Mouse (Mus musculus): ENCODE data around the gene Map1s.

Gene Map1s

DNA sequence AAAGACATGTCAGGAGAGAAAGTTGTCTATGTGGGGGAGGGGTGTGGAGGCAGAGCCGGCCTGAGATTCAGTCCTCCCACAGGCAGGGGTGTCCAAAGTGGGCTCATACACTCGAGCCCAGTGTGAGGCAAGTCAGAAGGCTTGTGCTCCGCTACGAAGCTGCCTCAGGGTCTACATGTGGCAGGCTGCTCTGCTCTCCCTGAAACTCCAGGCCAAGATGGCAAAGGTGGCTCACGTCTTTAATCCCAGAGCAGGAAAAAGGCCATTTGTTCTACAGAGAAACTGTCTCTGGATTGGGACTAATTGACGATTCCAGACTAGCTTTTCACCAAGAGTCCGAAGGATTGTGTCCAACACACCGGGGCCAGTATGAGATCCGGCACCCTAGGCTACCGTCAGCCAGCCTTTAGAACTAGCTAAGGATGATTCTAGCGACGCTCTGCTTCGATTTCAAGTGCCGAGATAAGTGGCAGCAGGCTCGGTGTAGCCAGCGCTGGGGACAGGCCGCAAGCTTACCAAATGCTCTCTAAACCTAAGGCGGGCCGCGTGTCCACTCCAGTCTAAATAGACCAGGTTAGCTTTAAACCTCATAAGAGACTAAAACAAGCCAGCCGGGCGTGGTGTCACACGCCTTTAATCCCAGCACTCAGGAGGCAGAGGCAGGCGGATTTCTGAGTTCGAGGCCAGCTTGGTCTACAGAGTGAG, 9.3 kb upstream of the Map1s start:
- in situ Hi-C loops (cut with MboI; ENCODE audit: unreplicated experiment in 2 of 2) = loop anchor here (5.0 to 25.0 kb wide), 4 partner anchors 308 to 766 kb away; partner anchors contain the start of genes Ankle1 (in 2 of the 2), Unc13a (in 2 of the 2) and Ocel1 (in 1 of the 2)

DNA sequence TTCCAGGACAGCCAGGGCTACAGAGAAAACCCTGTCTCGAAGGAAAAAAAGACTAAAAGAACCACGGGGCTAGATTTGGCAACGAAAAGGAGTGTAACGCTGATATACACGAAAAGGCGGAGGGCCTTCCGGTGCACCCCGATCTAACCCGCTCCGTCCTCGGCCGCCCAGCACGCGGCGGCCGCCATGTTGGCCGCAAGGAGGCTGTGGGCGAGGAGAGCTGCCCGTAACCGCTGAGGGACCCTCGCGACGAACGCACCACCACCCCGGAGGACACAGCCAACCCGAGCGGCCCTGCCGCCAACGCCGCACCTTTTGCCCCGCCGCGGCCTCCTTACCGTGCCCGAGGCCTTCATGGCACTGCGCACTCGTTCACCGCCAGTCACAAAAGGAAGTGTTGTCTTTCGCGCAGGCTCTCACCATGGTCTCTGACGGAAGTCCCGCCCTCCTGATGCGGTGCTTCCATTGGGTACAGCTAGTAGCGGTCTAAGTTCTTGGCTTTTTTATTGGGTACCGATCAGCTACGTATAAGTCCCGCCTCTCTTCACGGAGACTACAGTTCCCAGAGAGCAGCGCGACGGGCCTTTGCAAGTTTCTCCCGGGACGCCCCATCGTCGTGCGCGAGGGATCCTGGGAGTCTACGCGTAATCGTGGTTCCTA, 8.6 kb upstream of the Map1s start, which contains the start of gene Rpl18a:
Gene Rpl18a (minus strand): TSS at position 392 of the 660 bp plus-strand sequence.
- in situ Hi-C loops (cut with MboI; ENCODE audit: unreplicated experiment in 2 of 2) = loop anchor here (5.0 to 25.0 kb wide), 4 partner anchors 308 to 765 kb away; partner anchors contain the start of genes Ankle1 (in 2 of the 2), Unc13a (in 2 of the 2) and Ocel1 (in 1 of the 2)

DNA sequence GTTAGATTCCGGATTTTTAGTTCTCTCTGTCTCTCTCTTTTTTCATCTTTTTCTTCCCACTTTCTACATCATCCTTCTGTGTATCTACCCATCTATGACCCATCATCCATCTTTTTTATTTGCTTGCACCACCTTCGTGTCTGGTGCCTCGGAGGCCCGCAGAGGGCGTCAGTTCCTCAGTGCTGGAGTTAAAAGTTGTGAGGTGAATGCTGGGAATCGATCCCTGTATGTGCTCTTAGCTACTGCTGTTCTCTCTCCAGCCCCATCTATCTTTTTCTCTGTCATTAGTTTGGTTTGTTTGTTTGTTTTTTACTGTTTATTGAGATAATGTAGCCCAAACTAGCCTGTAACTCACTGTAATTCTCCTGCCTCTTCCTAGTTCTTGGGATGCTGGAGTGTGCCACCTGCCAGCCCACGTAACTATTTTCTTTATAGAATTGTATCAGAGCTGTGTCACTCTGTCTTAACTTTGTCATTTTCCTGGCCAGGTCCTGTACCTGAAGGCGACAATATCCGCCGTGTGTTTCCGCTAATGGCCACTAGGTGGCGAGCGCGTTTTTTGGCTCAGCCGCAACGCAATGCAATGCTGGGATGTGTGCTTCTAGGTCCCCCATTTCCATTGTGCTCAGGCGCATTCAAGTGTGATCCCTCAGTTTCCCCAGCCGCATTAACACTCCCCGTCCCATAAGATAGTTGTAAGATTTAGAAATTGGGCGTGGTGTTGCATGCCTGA, 7.9 kb upstream of the Map1s start:
- in situ Hi-C loops (cut with MboI; ENCODE audit: unreplicated experiment in 2 of 2) = loop anchor here (5.0 to 25.0 kb wide), 4 partner anchors 307 to 764 kb away; partner anchors contain the start of genes Ankle1 (in 2 of the 2), Unc13a (in 2 of the 2) and Ocel1 (in 1 of the 2)

DNA sequence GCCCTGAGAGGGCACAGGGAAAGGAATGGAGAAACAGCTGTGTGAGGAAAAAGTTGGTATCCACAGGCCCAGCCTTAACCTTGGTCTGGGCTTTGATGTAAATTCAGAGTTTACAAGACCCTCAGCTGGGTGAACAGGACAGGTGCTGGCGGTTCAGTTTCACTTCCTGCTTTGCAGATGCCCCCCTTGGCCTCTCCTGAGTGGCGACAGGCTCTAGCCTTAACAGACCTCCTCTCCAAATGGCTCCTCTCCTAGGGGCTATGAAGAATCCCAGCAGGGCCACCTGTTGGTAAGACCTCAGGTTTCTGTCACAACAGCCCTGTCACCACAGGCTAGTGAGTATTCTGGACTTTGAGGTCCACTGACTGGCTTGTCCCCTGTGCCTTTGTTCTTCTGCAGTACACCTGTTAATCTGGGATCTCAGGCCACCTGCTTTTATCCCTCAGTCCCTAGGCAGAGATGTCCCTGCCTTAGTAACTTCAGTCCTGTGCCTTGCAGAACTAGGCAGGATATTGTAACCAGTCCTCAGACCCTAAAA, 7.0 kb upstream of the Map1s start:
- in situ Hi-C loops (cut with MboI; ENCODE audit: unreplicated experiment in 2 of 2) = loop anchor here (5.0 to 25.0 kb wide), 4 partner anchors 306 to 764 kb away; partner anchors contain the start of genes Ankle1 (in 2 of the 2), Unc13a (in 2 of the 2) and Ocel1 (in 1 of the 2)

DNA sequence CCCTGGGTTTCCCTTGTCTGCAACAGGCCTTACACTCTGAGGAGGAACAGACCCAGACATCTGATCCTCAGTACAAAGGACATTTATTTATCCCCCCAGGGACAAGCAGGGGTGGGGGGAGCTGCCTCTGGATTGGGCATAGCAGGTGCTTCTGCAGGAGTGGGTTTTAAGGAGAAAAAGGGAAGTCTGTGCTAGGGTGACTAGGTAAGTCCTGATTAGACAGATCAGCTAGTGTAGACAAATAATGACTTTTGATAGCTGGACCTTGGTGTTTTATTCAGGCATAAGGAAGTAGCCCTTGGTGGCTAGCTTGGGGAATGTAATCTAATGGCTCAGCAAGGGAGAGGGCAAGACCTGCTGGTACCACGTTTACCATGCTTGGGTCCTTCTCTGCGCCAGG, 6.5 kb upstream of the Map1s start:
- in situ Hi-C loops (cut with MboI; ENCODE audit: unreplicated experiment in 2 of 2) = loop anchor here (5.0 to 25.0 kb wide), 4 partner anchors 306 to 763 kb away; partner anchors contain the start of genes Ankle1 (in 2 of the 2), Unc13a (in 2 of the 2) and Ocel1 (in 1 of the 2)

DNA sequence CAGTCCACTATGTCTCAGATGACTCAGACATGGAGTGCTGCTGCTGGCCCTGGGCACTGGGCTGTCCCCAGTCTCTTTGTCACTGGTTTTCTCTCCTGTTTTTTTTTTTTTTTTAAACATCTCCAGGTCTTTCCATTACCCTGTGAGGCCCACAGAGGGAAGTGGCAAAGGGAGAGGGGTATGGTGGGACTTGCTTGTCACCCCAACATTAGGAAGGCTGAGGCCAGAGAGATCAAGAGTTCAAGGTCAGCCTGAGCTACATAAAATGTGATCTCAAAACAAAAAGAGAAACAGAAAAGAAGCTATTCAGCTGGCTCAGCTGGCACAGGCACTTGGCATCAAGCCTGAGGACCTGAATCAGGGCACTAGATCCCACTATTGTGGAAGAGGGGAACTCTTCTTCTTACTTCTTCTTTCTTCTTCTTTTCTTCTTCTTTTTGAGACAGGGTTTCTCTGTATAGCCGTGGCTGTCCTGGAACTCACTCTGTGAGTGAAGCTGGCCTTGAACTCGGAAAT, 4.8 kb upstream of the Map1s start:
- in situ Hi-C loops (cut with MboI; ENCODE audit: unreplicated experiment in 2 of 2) = loop anchor here in 1 of 2 experiments (25.0 kb wide), 1 partner anchor 311 kb away; no protein-coding TSS in a partner anchor

DNA sequence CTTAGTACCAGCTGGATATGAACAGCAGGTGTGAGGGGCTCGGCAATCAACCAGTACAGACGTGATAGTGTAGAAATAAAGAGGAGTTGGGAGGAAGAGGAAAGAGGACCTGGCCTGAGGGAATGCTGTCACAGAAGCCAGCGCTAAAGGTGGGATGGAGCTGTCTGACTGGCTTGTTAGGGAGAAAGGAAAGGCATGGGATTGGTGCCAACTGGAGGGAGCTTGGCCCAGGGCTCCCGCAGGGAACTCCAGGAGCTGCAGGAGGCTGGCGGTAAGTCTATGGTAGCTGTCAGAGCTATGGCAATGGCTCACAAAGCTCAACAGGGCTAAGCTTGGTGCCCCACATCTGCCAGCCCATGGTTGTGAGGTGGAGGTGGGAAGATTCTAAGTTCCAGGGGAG, 3.5 kb upstream of the Map1s start:
- in situ Hi-C loops (cut with MboI; ENCODE audit: unreplicated experiment in 2 of 2) = loop anchor here in 1 of 2 experiments (25.0 kb wide), 1 partner anchor 310 kb away; no protein-coding TSS in a partner anchor

DNA sequence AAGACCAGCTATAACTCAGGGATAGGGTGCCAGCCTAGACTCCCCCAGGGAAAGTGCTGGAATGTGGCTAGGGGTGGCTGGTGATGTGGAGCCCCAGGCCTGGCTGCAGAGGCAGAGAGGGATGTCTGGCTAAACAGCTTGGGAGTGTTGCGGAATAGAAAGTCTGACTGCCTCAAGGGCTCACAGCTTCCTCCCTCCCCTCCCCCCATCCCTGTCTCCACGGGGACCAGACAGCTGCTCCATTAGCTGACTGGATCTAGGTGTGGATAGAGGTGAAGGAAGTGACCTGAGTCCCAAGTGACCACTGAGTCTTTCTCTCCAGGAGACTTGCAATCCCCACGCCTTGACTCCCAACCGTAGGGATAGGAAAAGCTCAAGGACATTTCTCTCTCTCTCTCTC, 2.6 kb upstream of the Map1s start:
- in situ Hi-C loops (cut with MboI; ENCODE audit: unreplicated experiment in 2 of 2) = loop anchor here in 1 of 2 experiments (25.0 kb wide), 1 partner anchor 309 kb away; no protein-coding TSS in a partner anchor

DNA sequence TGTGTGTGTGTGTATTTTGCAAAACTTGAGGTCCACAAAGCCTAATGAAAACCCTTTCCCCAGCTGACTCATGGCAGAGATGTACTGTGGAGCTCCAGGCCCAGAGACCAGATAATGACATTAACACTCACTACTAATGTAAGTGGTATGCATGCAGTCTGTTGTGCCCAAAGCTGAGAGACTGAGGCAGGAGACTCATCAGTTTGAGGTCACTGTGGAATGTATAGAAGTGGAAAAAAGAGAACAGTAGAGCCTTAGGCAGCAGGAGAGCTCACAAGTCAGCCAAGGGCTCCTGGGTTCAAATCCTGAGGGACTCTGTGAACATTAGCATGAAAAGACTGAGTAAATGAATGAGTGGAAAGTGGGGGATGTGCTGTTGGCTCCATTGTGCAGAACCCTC, 2.1 kb upstream of the Map1s start:
- in situ Hi-C loops (cut with MboI; ENCODE audit: unreplicated experiment in 2 of 2) = loop anchor here in 1 of 2 experiments (25.0 kb wide), 1 partner anchor 309 kb away; no protein-coding TSS in a partner anchor

DNA sequence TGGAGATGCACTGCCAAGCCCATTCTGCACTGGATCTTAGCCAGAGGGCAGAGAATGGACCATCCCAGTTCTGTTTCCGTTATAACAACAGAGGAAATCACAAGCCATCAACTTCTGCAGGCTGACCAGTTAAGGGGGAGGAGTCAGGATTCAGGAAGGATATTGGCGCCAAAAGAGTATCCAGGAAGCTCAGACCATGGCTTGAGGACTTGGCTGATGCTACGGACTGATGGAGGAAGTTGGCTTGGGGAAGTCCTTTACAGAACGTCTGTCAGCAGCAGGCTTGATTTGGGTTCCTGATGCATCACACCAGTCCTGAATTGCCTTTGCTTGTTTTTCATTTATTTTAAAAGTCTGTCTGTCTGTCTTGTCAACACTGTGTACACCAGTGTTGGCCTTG, 1.2 kb upstream of the Map1s start:
- in situ Hi-C loops (cut with MboI; ENCODE audit: unreplicated experiment in 2 of 2) = loop anchor here in 1 of 2 experiments (25.0 kb wide), 1 partner anchor 308 kb away; no protein-coding TSS in a partner anchor

DNA sequence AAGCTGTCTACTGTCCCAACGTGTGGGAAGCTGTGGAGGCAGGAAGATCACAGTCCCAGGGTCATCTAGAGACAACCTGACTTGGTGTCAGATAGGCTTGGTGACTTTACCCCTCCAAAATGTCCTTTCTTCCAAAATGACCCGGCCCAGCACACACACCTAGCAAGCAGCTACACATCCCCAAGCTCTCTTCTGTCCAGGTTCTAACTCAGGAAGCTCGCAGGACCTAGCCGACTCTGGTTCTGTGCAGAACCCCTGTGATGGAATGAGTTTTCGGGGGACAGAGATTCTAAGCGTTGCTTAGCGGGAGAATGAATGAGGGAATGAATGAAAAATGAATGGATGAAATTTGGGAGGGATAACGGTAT, 285 bp upstream of the Map1s start:
- in situ Hi-C loops (cut with MboI; ENCODE audit: unreplicated experiment in 2 of 2) = loop anchor here in 1 of 2 experiments (25.0 kb wide), 1 partner anchor 307 kb away; no protein-coding TSS in a partner anchor

DNA sequence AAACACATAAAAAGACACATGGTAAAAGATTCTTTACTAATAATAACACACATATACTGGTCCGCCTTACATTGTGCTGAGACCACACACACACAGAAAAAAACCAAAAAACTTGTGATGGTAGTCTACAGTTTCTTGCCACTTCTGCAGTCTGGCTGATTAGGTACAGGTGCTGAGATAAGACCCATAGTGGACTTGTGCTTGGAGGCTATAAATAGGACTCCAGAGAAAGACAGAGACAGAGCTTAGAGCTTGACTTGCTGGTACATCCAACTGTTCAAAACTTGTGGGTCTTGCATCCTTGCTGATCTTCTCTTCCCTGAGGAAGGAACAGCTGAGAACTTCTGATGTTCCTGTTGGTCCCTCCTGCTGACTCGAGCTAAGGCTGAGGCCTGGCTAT, 1.8 kb downstream of the Map1s start:
- in situ Hi-C loops (cut with MboI; ENCODE audit: unreplicated experiment in 2 of 2) = loop anchor here in 1 of 2 experiments (25.0 kb wide), 1 partner anchor 305 kb away; no protein-coding TSS in a partner anchor

DNA sequence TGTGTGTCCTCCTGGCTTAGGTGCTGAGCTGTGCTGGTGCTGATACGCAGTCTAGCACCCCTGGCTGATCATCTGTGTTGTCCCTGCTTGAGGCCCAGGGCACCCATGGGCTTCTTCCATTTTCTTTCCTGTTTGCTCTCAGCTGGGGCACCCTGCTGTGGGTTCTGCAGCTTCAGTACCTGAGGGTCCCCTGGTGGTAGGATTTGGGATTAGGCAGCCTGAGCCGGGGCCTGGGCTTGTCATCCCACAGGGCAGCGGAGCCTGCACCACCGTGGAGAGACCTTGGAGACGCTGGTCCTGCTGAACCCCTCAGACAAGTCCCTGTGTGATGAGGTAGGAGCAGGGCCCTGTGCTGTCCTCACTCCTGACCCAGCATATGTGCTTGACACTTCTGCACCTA, 5.9 kb downstream of the Map1s start:
- in situ Hi-C loops (cut with MboI; ENCODE audit: unreplicated experiment in 2 of 2) = loop anchor here in 1 of 2 experiments (25.0 kb wide), 1 partner anchor 301 kb away; no protein-coding TSS in a partner anchor

DNA sequence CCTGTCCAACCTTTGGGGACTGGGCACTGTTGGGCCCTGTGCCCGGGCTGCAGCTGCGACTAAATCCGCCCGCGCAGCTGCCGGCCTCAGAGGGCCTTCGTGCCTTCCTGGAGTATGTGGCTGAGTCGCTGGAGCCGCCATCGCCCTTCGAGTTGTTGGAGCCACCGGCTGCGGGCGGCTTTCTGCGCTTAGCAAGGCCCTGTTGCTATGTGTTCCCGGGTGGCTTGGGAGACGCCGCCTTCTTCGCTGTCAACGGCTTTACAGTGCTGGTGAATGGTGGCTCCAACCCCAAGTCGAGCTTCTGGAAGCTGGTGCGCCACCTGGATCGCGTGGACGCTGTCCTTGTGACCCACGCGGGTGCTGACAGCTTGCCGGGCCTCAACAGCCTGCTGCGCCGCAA, 7.2 kb downstream of the Map1s start:
- in situ Hi-C loops (cut with MboI; ENCODE audit: unreplicated experiment in 2 of 2) = loop anchor here in 1 of 2 experiments (25.0 kb wide), 1 partner anchor 299 kb away; no protein-coding TSS in a partner anchor

DNA sequence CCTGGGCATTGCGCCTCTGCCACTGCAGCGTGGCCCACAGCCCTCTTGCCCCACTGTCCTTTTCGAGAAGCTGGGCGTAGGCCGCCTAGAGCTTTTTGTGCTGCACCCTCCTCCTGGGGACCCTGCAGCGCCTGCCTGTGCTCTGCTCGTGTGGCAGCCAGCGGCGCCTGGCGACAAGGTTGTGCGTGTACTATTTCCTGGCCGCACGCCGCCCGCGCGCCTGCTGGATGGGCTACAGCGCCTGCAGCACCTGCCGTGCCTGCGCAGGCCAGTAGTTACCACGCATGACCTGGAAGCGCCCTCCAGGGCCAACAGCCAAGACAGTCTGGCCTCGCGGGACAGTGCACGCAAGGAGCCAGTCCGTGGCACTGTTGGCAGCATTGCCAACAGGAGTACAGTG, 7.8 kb downstream of the Map1s start:
- in situ Hi-C loops (cut with MboI; ENCODE audit: unreplicated experiment in 2 of 2) = loop anchor here in 1 of 2 experiments (25.0 kb wide), 1 partner anchor 299 kb away; no protein-coding TSS in a partner anchor

DNA sequence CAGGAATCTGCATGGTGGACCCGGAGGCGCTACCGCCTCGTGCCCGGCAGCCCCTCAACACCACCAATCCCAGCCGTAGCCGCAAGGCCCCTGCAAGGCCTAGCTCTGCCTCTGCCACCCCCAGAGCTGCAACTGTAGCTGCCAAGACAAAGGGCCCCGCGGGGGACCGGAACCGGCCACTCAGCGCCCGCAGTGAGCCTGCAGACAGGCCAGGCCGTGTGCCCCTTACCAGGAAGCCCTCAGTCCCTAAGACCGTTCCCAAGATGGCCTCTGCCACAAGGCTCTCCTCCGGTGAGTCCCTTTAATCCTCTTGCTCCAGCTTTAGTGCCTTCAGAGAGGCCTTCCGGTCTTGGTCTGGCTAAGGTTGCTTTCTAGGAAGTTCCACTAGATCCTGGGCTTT, 9.0 kb downstream of the Map1s start:
- in situ Hi-C loops (cut with MboI; ENCODE audit: unreplicated experiment in 2 of 2) = loop anchor here in 1 of 2 experiments (25.0 kb wide), 1 partner anchor 298 kb away; no protein-coding TSS in a partner anchor

DNA sequence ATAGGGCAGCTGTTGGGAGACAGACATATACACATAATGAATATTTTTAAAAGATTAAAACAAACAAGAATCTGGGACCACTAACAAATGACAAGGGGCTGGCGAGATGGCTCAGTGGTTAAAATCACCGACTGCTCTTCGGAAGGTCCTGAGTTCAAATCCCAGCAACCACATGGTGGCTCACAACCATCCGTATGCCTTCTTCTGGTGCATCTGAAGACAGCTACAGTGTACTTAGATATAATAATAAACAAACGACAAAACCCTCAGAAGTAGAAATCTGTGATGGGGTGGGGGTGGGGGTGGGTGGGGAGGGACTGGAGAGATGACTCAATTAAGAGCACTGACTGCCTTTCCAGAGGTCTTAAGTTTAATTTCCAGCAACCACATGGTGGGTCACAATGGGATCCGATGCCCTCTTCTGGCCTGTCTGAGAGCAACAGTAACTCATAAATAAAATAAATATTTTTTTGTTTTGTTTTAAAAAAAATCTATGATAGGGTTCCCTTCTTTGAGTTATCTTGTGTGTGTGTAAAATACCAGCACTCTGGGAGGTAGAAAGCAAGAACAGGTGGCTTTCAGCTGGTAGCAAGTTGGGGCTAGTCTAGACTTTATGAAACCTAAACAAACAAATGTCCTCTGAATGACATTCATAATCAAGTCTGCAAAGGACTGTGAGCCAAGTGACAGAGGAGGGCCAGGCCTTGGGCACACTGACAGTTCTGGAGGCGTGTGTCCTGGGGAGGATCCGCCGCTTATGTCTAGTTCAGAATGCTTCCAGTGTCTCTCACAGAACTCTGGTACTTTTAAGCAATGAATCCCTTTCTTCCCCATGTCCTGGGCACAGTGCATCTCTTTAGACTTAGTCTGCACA, 14.6 kb downstream of the Map1s start:
- in situ Hi-C loops (cut with MboI; ENCODE audit: unreplicated experiment in 2 of 2) = loop anchor here in 1 of 2 experiments (25.0 kb wide), 1 partner anchor 292 kb away; no protein-coding TSS in a partner anchor

DNA sequence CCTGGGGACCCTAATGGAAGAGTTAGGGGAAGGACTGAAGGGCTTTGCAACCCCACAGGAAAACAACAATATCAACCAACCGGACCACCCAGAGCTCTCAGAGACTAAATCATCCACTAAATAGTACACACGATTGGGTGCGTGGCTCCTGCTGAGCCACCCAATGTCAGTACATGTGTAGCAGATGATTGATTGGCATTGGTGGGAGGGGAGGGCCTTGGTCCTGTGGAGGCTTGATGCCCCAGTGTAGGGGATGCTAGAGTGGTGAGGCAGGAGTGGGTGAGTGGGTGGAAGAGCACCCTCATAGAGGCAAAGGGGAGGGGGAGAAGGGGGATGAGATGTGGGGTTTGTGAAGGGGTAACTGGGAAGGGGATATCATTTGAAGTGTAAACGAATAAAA, 18.4 kb downstream of the Map1s start:
- in situ Hi-C loops (cut with MboI; ENCODE audit: unreplicated experiment in 2 of 2) = loop anchor here in 1 of 2 experiments (25.0 kb wide), 1 partner anchor 288 kb away; no protein-coding TSS in a partner anchor
